Mouse (Mus musculus) liver, postnatal 0 days (tissue): ENCODE data around the gene Megf8. TPM values are rescaled to one million over a fixed set of nuclear protein-coding genes. Genes with fewer than 3 reads are reported as not detected.

Experiments
- ATAC-seq: fragments of 200-750 bp; cut with Nextera tagmentation; 2 replicates; pipeline ENCODE4 v1.8.0; 2017; ENCODE audit warnings: mild to moderate bottlenecking, moderate library complexity
- DNase-seq: peaks from one replicate; pipeline ENCODE4 v3.0.0-alpha.2; 2016
- H3K27ac ChIP-seq: fragments of 300-500 bp; sonication (generic); 2 replicates; pipeline ENCODE4 v1.5.1; 2014; ENCODE audit warnings: antibody characterized with exemption, moderate library complexity, mild to moderate bottlenecking, low read depth
- H3K27me3 ChIP-seq: fragments of 300-500 bp; sonication (generic); 2 replicates; pipeline ENCODE4 v1.6.1; 2014; ENCODE audit warnings: low read length, control low read depth, mixed read lengths; ENCODE audit not compliant: insufficient read depth
- H3K36me3 ChIP-seq: fragments of 300-500 bp; sonication (generic); replicated peaks from 2 replicates; pipeline ENCODE4 v1.6.1; 2014; ENCODE audit warnings: mild to moderate bottlenecking, control low read depth, low read length, moderate library complexity, mixed read lengths; ENCODE audit not compliant: insufficient read depth
- H3K4me1 ChIP-seq: fragments of 300-500 bp; sonication (generic); 2 replicates; pipeline ENCODE4 v1.6.1; 2014; ENCODE audit warnings: antibody characterized with exemption, mild to moderate bottlenecking, control low read depth; ENCODE audit not compliant: insufficient read depth
- H3K4me2 ChIP-seq: fragments of 300-500 bp; sonication (generic); 2 replicates; pipeline ENCODE4 v1.6.1; 2014; ENCODE audit warnings: low read depth, mild to moderate bottlenecking, low read length, moderate library complexity, mixed read lengths
- H3K4me3 ChIP-seq: fragments of 300-500 bp; sonication (generic); 2 replicates; pipeline ENCODE4 v1.5.1; 2014; ENCODE audit warnings: low read depth, low read length
- H3K9ac ChIP-seq: fragments of 300-500 bp; sonication (generic); replicated peaks from 2 replicates; pipeline ENCODE4 v1.6.1; 2014; ENCODE audit warnings: mild to moderate bottlenecking, moderate library complexity
- H3K9me3 ChIP-seq: fragments of 300-500 bp; sonication (generic); 2 replicates; pipeline ENCODE4 v1.6.1; 2016; ENCODE audit warnings: mild to moderate bottlenecking, control low read depth, low read length, mixed read lengths
- CTCF ChIP-seq: sonication (generic); IDR thresholded peaks from 2 replicates; pipeline ENCODE4 v1.5.1; 2016; ENCODE audit warnings: antibody characterized with exemption, low read depth
- EP300 ChIP-seq: IDR thresholded peaks from 2 replicates; pipeline ENCODE4 v1.6.1; 2016; ENCODE audit warnings: antibody characterized with exemption, low read depth, mild to moderate bottlenecking
- WGBS: fragments of 180-500 bp; shearing (Covaris S2); extraction: QIAGEN DNeasy Blood & Tissue Kit; methylation state at CpG from one replicate; pipeline ENCODE4 v1.1.7; 2014; ENCODE audit not compliant: insufficient replicate concordance; 5-methylcytosine and 5-hydroxymethylcytosine counted together
- polyA plus RNA-seq: library from polyadenylated mRNA; unstranded; fragments of >200 nt; fragmentation: Nextera tagmentation; extraction: Ambion mirVana; gene quantifications from 2 replicates; pipeline ENCODE4 v1.2.1, GENCODE M21; 2015

Megf8 gene
- polyA plus RNA-seq, 1 experiment from 2014 or later, result 0.81 TPM

- peak overlapping the region; percentile 49; the same call in 1 of the 2 replicates for H3K4me3 ChIP-seq
- 0% methylated on average over 2 of the region's 2 CpGs for WGBS
- H3K9ac ChIP-seq, result no peak overlapping the region
Observed at GRCm38 (mm10) chr7:25305481-25305880, 11.5 kb upstream of the Megf8 start.

GRCm38 (mm10) chr7:25305956-25306613 is 10.9 kb upstream of the Megf8 start, which contains the start of gene Tmem145:
Gene Tmem145 (plus strand): TSS chr7:25306106.
- H3K27me3 ChIP-seq, result peaks cover 36% of the 10 kb centered on the region
- H3K4me3 ChIP-seq, result peak within 1 kb of the TSS; percentile 49
- peak; percentile 68 for DNase-seq

More at GRCm38 (mm10) chr7:25305481-25305880, 11.5 kb upstream of the Megf8 start:
- no peaks in the 10 kb centered on the region for H3K9me3 ChIP-seq
- peaks cover 36% of the 10 kb centered on the region for H3K27me3 ChIP-seq
- no peak for ATAC-seq
- H3K4me1 ChIP-seq, result peaks cover 6% of the 10 kb centered on the region
- DNase-seq, result no peak
- no peak for TF ChIP-seq EP300
- TF ChIP-seq CTCF, result no peak
- no peaks in the 10 kb centered on the region for H3K36me3 ChIP-seq
- no peak overlapping the region for H3K27ac ChIP-seq
- H3K4me2 ChIP-seq, result peak overlapping the region; percentile 81

GRCm38 (mm10) chr7:25306614-25306996 is 10.4 kb upstream of the Megf8 start:
- WGBS, result 25% methylated on average over 2 of the region's 2 CpGs
- H3K27ac ChIP-seq, result no peak overlapping the region
- H3K9ac ChIP-seq, result no peak overlapping the region
- no peak for TF ChIP-seq CTCF
- no peak for TF ChIP-seq EP300
- H3K27me3 ChIP-seq, result peaks cover 36% of the 10 kb centered on the region
- peaks cover 6% of the 10 kb centered on the region for H3K4me1 ChIP-seq
- no peaks in the 10 kb centered on the region for H3K36me3 ChIP-seq
- DNase-seq (no peak), ATAC-seq (no peak)
- H3K4me2 ChIP-seq, result no peak overlapping the region
- H3K4me3 ChIP-seq, result no peak overlapping the region
- no peaks in the 10 kb centered on the region for H3K9me3 ChIP-seq

More at GRCm38 (mm10) chr7:25305956-25306613, 10.9 kb upstream of the Megf8 start, which contains the start of gene Tmem145:
- Histone ChIP-seq H3K4me2 (peak within 1 kb of the TSS; percentile 81), H3K9me3 (no peaks in the 10 kb centered on the region), H3K36me3 (no peaks in the 10 kb centered on the region), H3K9ac (no peak within 1 kb of the TSS; the same call in 1 of the 2 replicates), H3K4me1 (peaks cover 6% of the 10 kb centered on the region), H3K27ac (no peak within 1 kb of the TSS)
- under 1% methylated on average over 37 of the region's 47 CpGs for WGBS
- TF ChIP-seq CTCF, result no peak
- TF ChIP-seq EP300, result no peak
- ATAC-seq, result peak; percentile 57; the same call in 1 of the 2 replicates

- Histone ChIP-seq H3K4me2 (no peak overlapping the region), H3K9ac (no peak overlapping the region), H3K4me1 (peaks cover 6% of the 10 kb centered on the region), H3K9me3 (no peaks in the 10 kb centered on the region), H3K4me3 (no peak overlapping the region), H3K36me3 (no peaks in the 10 kb centered on the region), H3K27ac (no peak overlapping the region), H3K27me3 (peaks cover 52% of the 10 kb centered on the region)
- DNase-seq (no peak), ATAC-seq (no peak)
- 50% methylated on average over 17 of the region's 17 CpGs for WGBS
- TF ChIP-seq CTCF (no peak), EP300 (no peak)
Observed at GRCm38 (mm10) chr7:25308702-25309318, 8.2 kb upstream of the Megf8 start.

GRCm38 (mm10) chr7:25309425-25309824 is 7.5 kb upstream of the Megf8 start:
- ATAC-seq, result no peak
- WGBS, result 77% methylated on average over 9 of the region's 9 CpGs
- no peak for TF ChIP-seq EP300
- TF ChIP-seq CTCF, result no peak
- Histone ChIP-seq H3K9ac (no peak overlapping the region), H3K9me3 (no peaks in the 10 kb centered on the region), H3K4me3 (no peak overlapping the region), H3K4me1 (peaks cover 6% of the 10 kb centered on the region), H3K4me2 (no peak overlapping the region), H3K27ac (no peak overlapping the region), H3K36me3 (no peaks in the 10 kb centered on the region), H3K27me3 (peaks cover 56% of the 10 kb centered on the region)
- DNase-seq, result no peak

GRCm38 (mm10) chr7:25311193-25311592 is 5.8 kb upstream of the Megf8 start:
- peaks cover 12% of the 10 kb centered on the region for H3K4me1 ChIP-seq
- peaks cover 63% of the 10 kb centered on the region for H3K27me3 ChIP-seq
- H3K4me2 ChIP-seq, result no peak overlapping the region
- DNase-seq (no peak), ATAC-seq (no peak)
- H3K9me3 ChIP-seq, result no peaks in the 10 kb centered on the region
- 70% methylated on average over 11 of the region's 11 CpGs for WGBS
- H3K9ac ChIP-seq, result no peak overlapping the region
- TF ChIP-seq CTCF, result no peak
- no peak for TF ChIP-seq EP300
- H3K4me3 ChIP-seq, result no peak overlapping the region
- no peak overlapping the region for H3K27ac ChIP-seq
- no peaks in the 10 kb centered on the region for H3K36me3 ChIP-seq
